Mouse (Mus musculus): ENCODE measurements at regions not wholly inside any gene's neighbourhood (a gene's known extent, or its start where the extent isn't known, plus 50 kb on each side); places are given as distances from the start of the nearest gene placed in this dataset.
A peak's percentile ranks its signal among the peaks of the same experiment; 100 is the strongest.

- TF ChIP-seq TCF12 (IDR thresholded peaks at IDR 0.05; ENCODE audit: insufficient read depth, poor library complexity, severe bottlenecking) = no peak
- no peak overlapping the region for H3K4me2 ChIP-seq (ENCODE audit: low read depth)
- H3K4me3 ChIP-seq = no peak overlapping the region
- no peaks in the 10 kb centered on the region for H3K79me2 ChIP-seq (ENCODE audit: control insufficient read depth, insufficient read depth)
- no peaks in the 10 kb centered on the region for H3K27me3 ChIP-seq (ENCODE audit: control insufficient read depth, insufficient read depth, insufficient read length)
- H3K36me3 ChIP-seq (ENCODE audit: control insufficient read depth, insufficient read depth) = no peaks in the 10 kb centered on the region
- H3ac ChIP-seq (ENCODE audit: control insufficient read depth, insufficient read length) = no peak overlapping the region
Measured at GRCm38 (mm10) chr4:8383162-8383561, 144.3 kb upstream of the Car8 start.

- no peak overlapping the region for H3K4me2 ChIP-seq (ENCODE audit: low read depth)
- H3ac ChIP-seq (ENCODE audit: control insufficient read depth, insufficient read length) = no peak overlapping the region
- no peak overlapping the region for H3K4me3 ChIP-seq
- H3K27me3 ChIP-seq (ENCODE audit: control insufficient read depth, insufficient read depth, insufficient read length) = no peaks in the 10 kb centered on the region
- H3K36me3 ChIP-seq (ENCODE audit: control insufficient read depth, insufficient read depth) = no peaks in the 10 kb centered on the region
- TF ChIP-seq SRF (IDR thresholded peaks at IDR 0.05; ENCODE audit: control insufficient read depth, insufficient read length, low read depth) (no peak), POLR2AphosphoS2 (IDR thresholded peaks at IDR 0.05; ENCODE audit: insufficient read length, low read depth) (no peak), TCF3 (IDR thresholded peaks at IDR 0.05; ENCODE audit: insufficient read length, low read depth) (no peak), CEBPB (IDR thresholded peaks at IDR 0.05; ENCODE audit: insufficient read depth, poor library complexity, severe bottlenecking) (no peak), REST (IDR thresholded peaks at IDR 0.05; ENCODE audit: insufficient read depth, insufficient read length) (no peak), MYOG (IDR thresholded peaks at IDR 0.05; ENCODE audit: control insufficient read depth in 1 of 3, insufficient read depth in 1 of 3, insufficient read length in 2 of 3, low read depth in 2 of 3) (no peak), POLR2A (IDR thresholded peaks at IDR 0.05; ENCODE audit: insufficient read length, low read depth) (no peak), USF1 (IDR thresholded peaks at IDR 0.05; ENCODE audit: low read depth) (no peak), MYOD1 (IDR thresholded peaks at IDR 0.05; ENCODE audit: control insufficient read depth in 1 of 3, insufficient read length in 2 of 3, low read depth in 2 of 3) (no peak), MAX (IDR thresholded peaks at IDR 0.05; ENCODE audit: low read depth) (no peak), TCF12 (IDR thresholded peaks at IDR 0.05; ENCODE audit: insufficient read depth, poor library complexity, severe bottlenecking) (no peak), E2F4 (IDR thresholded peaks at IDR 0.05; ENCODE audit: insufficient read depth) (no peak)
- no peaks in the 10 kb centered on the region for H3K79me2 ChIP-seq (ENCODE audit: control insufficient read depth, insufficient read depth)
Measured at GRCm38 (mm10) chr4:8382125-8382417, 143.2 kb upstream of the Car8 start.

DNA sequence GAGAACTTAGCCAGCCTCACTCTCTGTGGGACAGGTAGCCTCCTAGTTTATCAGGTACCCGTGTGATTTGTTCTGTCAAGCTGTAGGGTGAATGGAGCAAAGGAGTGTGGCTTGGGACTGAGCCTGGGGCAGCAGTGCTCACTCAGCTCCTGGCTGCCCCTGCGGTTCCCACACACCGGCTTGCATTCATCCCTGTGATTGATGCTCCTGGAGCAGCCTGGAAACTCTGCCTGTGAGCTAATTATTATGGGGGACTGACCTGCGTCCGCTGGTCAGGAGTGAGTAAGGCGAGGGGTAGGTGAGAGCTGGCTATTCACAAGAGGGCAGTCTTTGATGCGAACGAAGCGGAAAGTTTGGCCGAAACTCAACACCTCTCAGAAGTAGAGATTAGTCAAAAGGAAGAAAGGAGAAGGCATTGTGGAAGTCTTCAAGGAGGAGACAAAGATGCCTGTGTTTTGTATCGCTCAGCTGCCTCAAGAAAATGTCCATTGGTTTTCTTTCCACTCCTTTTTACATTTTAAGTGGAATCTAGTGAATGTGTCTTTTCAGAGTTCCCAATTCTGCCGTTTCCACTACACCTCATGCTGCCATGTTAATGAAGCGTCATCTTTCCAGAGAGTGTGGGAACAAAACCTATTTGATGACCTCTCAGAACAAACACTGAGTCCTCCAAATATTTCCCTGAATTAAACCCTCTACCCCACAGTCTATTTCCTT lies 142.7 kb upstream of the Car8 start:
- Histone ChIP-seq H3K4me2 (ENCODE audit: low read depth) (no peak overlapping the region), H3K4me3 (no peak overlapping the region), H3K36me3 (ENCODE audit: control insufficient read depth, insufficient read depth) (no peaks in the 10 kb centered on the region), H3ac (ENCODE audit: control insufficient read depth, insufficient read length) (no peak overlapping the region), H3K79me2 (ENCODE audit: control insufficient read depth, insufficient read depth) (no peaks in the 10 kb centered on the region), H3K27me3 (ENCODE audit: control insufficient read depth, insufficient read depth, insufficient read length) (no peaks in the 10 kb centered on the region)
- no peak for TF ChIP-seq TCF3 (IDR thresholded peaks at IDR 0.05; ENCODE audit: insufficient read length, low read depth)
- no peak for TF ChIP-seq MAX (IDR thresholded peaks at IDR 0.05; ENCODE audit: low read depth)
- TF ChIP-seq MYOG (IDR thresholded peaks at IDR 0.05; ENCODE audit: control insufficient read depth in 1 of 3, insufficient read depth in 1 of 3, insufficient read length in 2 of 3, low read depth in 2 of 3) = no peak
- TF ChIP-seq USF1 (IDR thresholded peaks at IDR 0.05; ENCODE audit: low read depth) = no peak
- TF ChIP-seq E2F4 (IDR thresholded peaks at IDR 0.05; ENCODE audit: insufficient read depth) = no peak
- no peak for TF ChIP-seq REST (IDR thresholded peaks at IDR 0.05; ENCODE audit: insufficient read depth, insufficient read length)
- TF ChIP-seq TCF12 (IDR thresholded peaks at IDR 0.05; ENCODE audit: insufficient read depth, poor library complexity, severe bottlenecking) = no peak
- no peak for TF ChIP-seq POLR2A (IDR thresholded peaks at IDR 0.05; ENCODE audit: insufficient read length, low read depth)
- TF ChIP-seq SRF (IDR thresholded peaks at IDR 0.05; ENCODE audit: control insufficient read depth, insufficient read length, low read depth) = no peak
- TF ChIP-seq POLR2AphosphoS2 (IDR thresholded peaks at IDR 0.05; ENCODE audit: insufficient read length, low read depth) = no peak
- no peak for TF ChIP-seq MYOD1 (IDR thresholded peaks at IDR 0.05; ENCODE audit: control insufficient read depth in 1 of 3, insufficient read length in 2 of 3, low read depth in 2 of 3)
- TF ChIP-seq CEBPB (IDR thresholded peaks at IDR 0.05; ENCODE audit: insufficient read depth, poor library complexity, severe bottlenecking) = no peak

GRCm38 (mm10) chr4:8380711-8381338 lies 142.0 kb upstream of the Car8 start:
- Histone ChIP-seq H3K79me2 (ENCODE audit: control insufficient read depth, insufficient read depth) (no peaks in the 10 kb centered on the region), H3ac (ENCODE audit: control insufficient read depth, insufficient read length) (no peak overlapping the region), H3K36me3 (ENCODE audit: control insufficient read depth, insufficient read depth) (no peaks in the 10 kb centered on the region), H3K4me3 (no peak overlapping the region), H3K4me2 (ENCODE audit: low read depth) (peak overlapping the region; percentile 59), H3K27me3 (ENCODE audit: control insufficient read depth, insufficient read depth, insufficient read length) (no peaks in the 10 kb centered on the region)
- TF ChIP-seq SRF (IDR thresholded peaks at IDR 0.05; ENCODE audit: control insufficient read depth, insufficient read length, low read depth) (no peak), TCF3 (IDR thresholded peaks at IDR 0.05; ENCODE audit: insufficient read length, low read depth) (no peak), USF1 (IDR thresholded peaks at IDR 0.05; ENCODE audit: low read depth) (no peak), MAX (IDR thresholded peaks at IDR 0.05; ENCODE audit: low read depth) (no peak), CEBPB (IDR thresholded peaks at IDR 0.05; ENCODE audit: insufficient read depth, poor library complexity, severe bottlenecking) (no peak), MYOD1 (IDR thresholded peaks at IDR 0.05; ENCODE audit: control insufficient read depth in 1 of 3, insufficient read length in 2 of 3, low read depth in 2 of 3) (no peak), MYOG (IDR thresholded peaks at IDR 0.05; ENCODE audit: control insufficient read depth in 1 of 3, insufficient read depth in 1 of 3, insufficient read length in 2 of 3, low read depth in 2 of 3) (no peak)

Data from myocyte (in vitro differentiated cells).